In genomic region chr2:152147079-152147478, GRCm38 (mm10) we compare ENCODE assay signal across 14 mouse cellular contexts. TPM values are rescaled to one million over a fixed set of nuclear protein-coding genes. Genes with fewer than 3 reads are reported as not detected.
"Had no signal": no experiment of that assay in that cellular context is flagged by ENCODE, and none has a peak within 500 bp of the region (broad histone marks: within the 10 kb centered on the region; RNA-seq: fewer than 3 reads in every experiment).

No protein-coding gene starts in this region.

- H3K27ac ChIP-seq: limb, embryonic 13.5 days; liver, embryonic 14.5 days; midbrain, embryonic 13.5 days; stomach, postnatal 0 days had no signal

- ATAC-seq: lung, postnatal 0 days; midbrain, embryonic 13.5 days had no signal

- DNase-seq: kidney, postnatal 14 days; left cerebral cortex, postnatal 4 days; lung, adult 18-20 months; lung, postnatal 36 days; right cerebral cortex, postnatal 25 days; thymus, adult 2 months; thymus, postnatal 36 days had no signal

- H3K4me3 ChIP-seq: limb, embryonic 13.5 days; midbrain, embryonic 13.5 days had no signal

- H3K9ac ChIP-seq: limb, embryonic 13.5 days; liver, embryonic 14.5 days; midbrain, embryonic 13.5 days had no signal

- H3K9me3 ChIP-seq: limb, embryonic 13.5 days; midbrain, embryonic 13.5 days had no signal

- H3K4me2 ChIP-seq: limb, embryonic 13.5 days; midbrain, embryonic 13.5 days had no signal

- H3K36me3 ChIP-seq: limb, embryonic 13.5 days; midbrain, embryonic 13.5 days had no signal

RNA-seq across cellular contexts. Expression of gene Tcf15, which starts 3.7 kb away (rescaled TPM):
- total RNA-seq: liver, adult 2 months; midbrain, postnatal 0 days had no signal
- polyA plus RNA-seq: liver, adult 2 months had no signal
